Mouse (Mus musculus) fibroblast of lung, adult 2 months (primary cell): ENCODE results near the gene Stx6.
A peak's percentile ranks its signal among the peaks of the same experiment; 100 is the strongest.

Experiments used
- DNase-seq: peaks from one replicate; pipeline ENCODE4 v3.0.0-alpha.2; 2011; ENCODE audit warnings: low read depth

Gene Stx6

GRCm38 (mm10) chr1:155158141-155158969 lies at the start of gene Stx6:
TSS of gene Stx6 (plus strand) at chr1:155158715.
- peak; percentile 95 for DNase-seq

GRCm38 (mm10) chr1:155109387-155110350 lies 48.8 kb upstream of the Stx6 start:
- DNase-seq, result no peak

- DNase-seq, result no peak
Measured at GRCm38 (mm10) chr1:155111491-155111890, 47.0 kb upstream of the Stx6 start.

- no peak for DNase-seq
Measured at GRCm38 (mm10) chr1:155112118-155112517, 46.4 kb upstream of the Stx6 start.

- no peak for DNase-seq
Measured at GRCm38 (mm10) chr1:155112875-155113274, 45.6 kb upstream of the Stx6 start.

GRCm38 (mm10) chr1:155113946-155114345 lies 44.6 kb upstream of the Stx6 start:
- no peak for DNase-seq

- DNase-seq, result no peak
Measured at GRCm38 (mm10) chr1:155119719-155120118, 38.8 kb upstream of the Stx6 start.

GRCm38 (mm10) chr1:155121977-155122939 lies 36.3 kb upstream of the Stx6 start:
- no peak for DNase-seq

GRCm38 (mm10) chr1:155124397-155124796 lies 34.1 kb upstream of the Stx6 start:
- no peak for DNase-seq

- DNase-seq, result no peak
Measured at GRCm38 (mm10) chr1:155126716-155127115, 31.8 kb upstream of the Stx6 start.

GRCm38 (mm10) chr1:155127429-155127934 lies 31.0 kb upstream of the Stx6 start:
- no peak for DNase-seq

- no peak for DNase-seq
Measured at GRCm38 (mm10) chr1:155134866-155135265, 23.6 kb upstream of the Stx6 start.

GRCm38 (mm10) chr1:155138795-155139194 lies 19.7 kb upstream of the Stx6 start:
- peak; percentile 96 for DNase-seq

- DNase-seq, result no peak
Measured at GRCm38 (mm10) chr1:155140076-155140475, 18.4 kb upstream of the Stx6 start.

- DNase-seq, result no peak
Measured at GRCm38 (mm10) chr1:155145620-155146019, 12.9 kb upstream of the Stx6 start.

GRCm38 (mm10) chr1:155146572-155146980 lies 11.9 kb upstream of the Stx6 start, which contains the start of gene Mr1:
TSS of gene Mr1 (minus strand) at chr1:155146814.
- DNase-seq, result peak; percentile 57

GRCm38 (mm10) chr1:155147228-155147627 lies 11.3 kb upstream of the Stx6 start:
- DNase-seq, result no peak

- DNase-seq, result no peak
Measured at GRCm38 (mm10) chr1:155149403-155149802, 9.1 kb upstream of the Stx6 start.

- DNase-seq, result no peak
Measured at GRCm38 (mm10) chr1:155150821-155151220, 7.7 kb upstream of the Stx6 start.

- no peak for DNase-seq
Measured at GRCm38 (mm10) chr1:155153906-155154305, 4.6 kb upstream of the Stx6 start.

GRCm38 (mm10) chr1:155158970-155159484 lies 512 bp downstream of the Stx6 start:
- DNase-seq, result no peak
